Comparison of ENCODE assay signal across 7 mouse cellular contexts in genomic region chr11:54062086-54062752, GRCm38 (mm10). TPM values are rescaled to one million over a fixed set of nuclear protein-coding genes. Genes with fewer than 3 reads are reported as not detected.
A peak's percentile ranks its signal among the peaks of the same experiment; 100 is the strongest.
DNase-seq lines count a peak whose midpoint lies in the region; ATAC-seq lines count a peak whose summit lies in the region.

No protein-coding gene starts in this region.

- no peak overlapping the region for H3K4me2 ChIP-seq in heart, embryonic 15.5 days

- peaks cover 79% of the 10 kb centered on the region for H3K4me1 ChIP-seq in heart, embryonic 15.5 days (replicated peaks)

- no peak overlapping the region for H3K9ac ChIP-seq in heart, embryonic 15.5 days

- ATAC-seq in heart, embryonic 15.5 days (replicated peaks; ENCODE audit: insufficient number of reproducible peaks, insufficient read depth, low FRiP score, low read depth) = no peak

- peak; percentile 70 for DNase-seq in ovary, adult 18-20 months (ENCODE audit: low spot score)
- no peak for DNase-seq in ovary, postnatal 14 days (ENCODE audit: low spot score)
- peak; percentile 36 to 51 for DNase-seq in adrenal gland, postnatal 4 days (ENCODE audit: low spot score in 2 of 2)
- DNase-seq in lung, postnatal 14 days = peak; percentile 32
- no peak for DNase-seq in spleen, adult 12 weeks (ENCODE audit: low spot score)
- no peak for DNase-seq in layer of hippocampus, postnatal 36 days

- H3K4me3 ChIP-seq in heart, embryonic 15.5 days = no peak overlapping the region

- H3K27me3 ChIP-seq in heart, embryonic 15.5 days = peaks cover 36% of the 10 kb centered on the region

- 60% methylated on average over 12 of the region's 12 CpGs for WGBS in heart, embryonic 15.5 days

- H3K36me3 ChIP-seq in heart, embryonic 15.5 days = no peaks in the 10 kb centered on the region

- H3K9me3 ChIP-seq in heart, embryonic 15.5 days (replicated peaks) = no peaks in the 10 kb centered on the region

- H3K27ac ChIP-seq in heart, embryonic 15.5 days = peak overlapping the region; percentile 58

RNA-seq across cellular contexts. Expression of gene Pdlim4, which starts 6.6 kb away (rescaled TPM):
- total RNA-seq in adrenal gland, postnatal 4 days (2021) = 10 to 100 TPM; 34.7 to 38.8 TPM
- 11.4 and 20.8 TPM in 2 replicates for polyA plus RNA-seq in heart, embryonic 15.5 days (2015; fragmentation: Nextera tagmentation; extraction: Ambion mirVana)
- 10 to 100 TPM; 11.5 to 16.2 TPM for total RNA-seq in layer of hippocampus, postnatal 36 days (2021)

RNA-seq across cellular contexts. Expression of gene Slc22a4, which starts 34.3 kb away (rescaled TPM):
- 1 to 10 TPM; 4.6 to 5.0 TPM for total RNA-seq in adrenal gland, postnatal 4 days (2021)
- 0.83 and 1.1 TPM in 2 replicates for polyA plus RNA-seq in heart, embryonic 15.5 days (2015; fragmentation: Nextera tagmentation; extraction: Ambion mirVana)
- total RNA-seq in layer of hippocampus, postnatal 36 days (2021) = 1 to 10 TPM; 4.2 to 6.9 TPM

RNA-seq across cellular contexts. Expression of gene P4ha2, which starts 37.7 kb away (rescaled TPM):
- total RNA-seq in adrenal gland, postnatal 4 days (2021) = 10 to 100 TPM; 20.8 to 21.9 TPM
- polyA plus RNA-seq in heart, embryonic 15.5 days (2015; fragmentation: Nextera tagmentation; extraction: Ambion mirVana) = 46.0 and 54.6 TPM in 2 replicates
- total RNA-seq in layer of hippocampus, postnatal 36 days (2021) = 10 to 100 TPM; 20.6 to 29.8 TPM

Comparison
In these comparisons a context has a peak if more than half of its experiments do, and no peak if none do; other contexts are left out.
1. DNase-seq: peak in ovary, adult 18-20 months (single experiment), adrenal gland, postnatal 4 days (2 of 2) and lung, postnatal 14 days (single experiment); none in ovary, postnatal 14 days (single experiment), spleen, adult 12 weeks (single experiment) and layer of hippocampus, postnatal 36 days (0 of 2).